ENCODE assay signal across 11 mouse cellular contexts in the genomic region with DNA sequence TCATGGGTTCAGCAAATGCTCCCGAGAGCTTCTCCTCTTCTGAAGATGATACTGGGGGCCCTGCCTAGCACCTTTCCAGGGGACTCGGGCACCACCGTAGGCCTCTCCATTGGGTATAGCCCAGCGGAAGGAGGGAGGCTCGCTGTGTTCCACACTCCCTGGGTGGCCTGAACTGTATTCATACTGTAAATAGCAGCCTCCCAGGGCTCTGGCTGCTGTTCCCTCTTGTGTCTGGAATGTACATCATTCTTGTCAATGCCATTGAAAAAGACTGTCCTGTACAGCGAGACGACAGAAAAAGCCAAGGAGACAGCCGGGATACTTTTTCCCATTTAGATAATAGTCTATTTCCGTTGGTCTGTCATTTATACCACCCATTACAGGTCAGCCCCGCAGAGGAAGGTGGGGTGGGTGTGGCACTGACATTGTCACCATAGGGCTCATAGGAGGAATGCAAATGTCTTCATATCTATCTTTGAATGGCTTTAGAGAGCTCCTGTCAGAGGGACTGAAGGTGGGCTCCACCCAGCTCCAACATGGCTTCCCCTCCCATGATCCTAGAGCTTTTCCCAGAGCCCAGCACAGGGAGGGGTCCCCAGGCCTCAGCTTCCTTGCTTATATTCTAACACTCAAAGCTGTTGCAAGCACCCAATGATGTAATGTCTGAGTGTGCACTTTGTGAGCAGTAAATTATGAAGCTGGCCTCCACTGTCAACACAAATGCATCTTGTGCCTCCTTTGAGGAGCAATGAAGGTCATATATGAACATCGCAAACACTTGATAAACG. TPM values are rescaled to one million over a fixed set of nuclear protein-coding genes. Genes with fewer than 3 reads are reported as not detected.
DNase-seq lines count a peak whose midpoint lies in the region; ATAC-seq and TF ChIP-seq lines count a peak whose summit lies in the region.
"Had no signal": no experiment of that assay in that cellular context is flagged by ENCODE, and none has a peak within 500 bp of the region (broad histone marks: within the 10 kb centered on the region; RNA-seq: fewer than 3 reads in every experiment).

No protein-coding gene starts in this region.

- H3K9ac ChIP-seq in heart, postnatal 0 days (replicated peaks; ENCODE audit: low read depth, low read length): no peak overlapping the region
- H3K9ac ChIP-seq in midbrain, embryonic 14.5 days (replicated peaks; ENCODE audit: low read length): no peak overlapping the region
- no peak overlapping the region for H3K9ac ChIP-seq in midbrain, embryonic 16.5 days (ENCODE audit: low read depth, low read length)
- no peak overlapping the region for H3K9ac ChIP-seq in stomach, embryonic 16.5 days (ENCODE audit: low read length)
- H3K9ac ChIP-seq in forebrain, embryonic 13.5 days: no peak overlapping the region
- H3K9ac ChIP-seq: hindbrain, embryonic 13.5 days; stomach, embryonic 15.5 days had no signal

- no peak overlapping the region for H3K4me2 ChIP-seq in heart, postnatal 0 days (ENCODE audit: low read depth, low read length)
- no peak overlapping the region for H3K4me2 ChIP-seq in midbrain, embryonic 14.5 days (ENCODE audit: low read length)
- H3K4me2 ChIP-seq in midbrain, embryonic 16.5 days (ENCODE audit: low read length): no peak overlapping the region
- no peak overlapping the region for H3K4me2 ChIP-seq in stomach, embryonic 16.5 days (ENCODE audit: low read depth, low read length)
- H3K4me2 ChIP-seq in forebrain, embryonic 13.5 days: no peak overlapping the region
- H3K4me2 ChIP-seq: hindbrain, embryonic 13.5 days; stomach, embryonic 15.5 days had no signal

- peaks cover 24% of the 10 kb centered on the region for H3K4me1 ChIP-seq in heart, postnatal 0 days (ENCODE audit: control insufficient read depth, insufficient read depth)
- peaks cover 26% of the 10 kb centered on the region; the same call in 1 of the 2 replicates for H3K4me1 ChIP-seq in midbrain, embryonic 14.5 days (ENCODE audit: control insufficient read depth, insufficient read depth, low read length)
- peaks cover 40% of the 10 kb centered on the region for H3K4me1 ChIP-seq in midbrain, embryonic 16.5 days (ENCODE audit: control insufficient read depth, insufficient read depth, low read length)
- H3K4me1 ChIP-seq in stomach, embryonic 16.5 days (ENCODE audit: control insufficient read depth, insufficient read depth, low read length): peaks cover 43% of the 10 kb centered on the region
- peaks cover 49% of the 10 kb centered on the region for H3K4me1 ChIP-seq in forebrain, embryonic 13.5 days

- H3K4me3 ChIP-seq in heart, postnatal 0 days (ENCODE audit: low read depth, low read length): no peak overlapping the region
- no peak overlapping the region for H3K4me3 ChIP-seq in midbrain, embryonic 14.5 days (replicated peaks; ENCODE audit: low read depth, low read length)
- no peak overlapping the region for H3K4me3 ChIP-seq in midbrain, embryonic 16.5 days (ENCODE audit: low read depth, low read length)
- no peak overlapping the region for H3K4me3 ChIP-seq in stomach, embryonic 16.5 days (replicated peaks; ENCODE audit: low read length)
- no peak overlapping the region for H3K4me3 ChIP-seq in forebrain, embryonic 13.5 days
- H3K4me3 ChIP-seq: hindbrain, embryonic 13.5 days; stomach, embryonic 15.5 days had no signal

- no peaks in the 10 kb centered on the region for H3K27me3 ChIP-seq in heart, postnatal 0 days (ENCODE audit: control insufficient read depth, insufficient read depth, low read length)
- H3K27me3 ChIP-seq in midbrain, embryonic 14.5 days (ENCODE audit: control insufficient read depth, insufficient read depth, low read length): no peaks in the 10 kb centered on the region
- H3K27me3 ChIP-seq in midbrain, embryonic 16.5 days (ENCODE audit: control insufficient read depth, insufficient read depth, low read depth, low read length): no peaks in the 10 kb centered on the region
- H3K27me3 ChIP-seq in stomach, embryonic 16.5 days (ENCODE audit: control insufficient read depth, insufficient read depth, low read length): no peaks in the 10 kb centered on the region
- no peaks in the 10 kb centered on the region for H3K27me3 ChIP-seq in forebrain, embryonic 13.5 days
- H3K27me3 ChIP-seq: hindbrain, embryonic 13.5 days; stomach, embryonic 15.5 days had no signal

- DNase-seq in heart, postnatal 0 days (ENCODE audit: low spot score): no peak
- DNase-seq in heart, postnatal 25 days (ENCODE audit: low spot score): no peak
- no peak for DNase-seq in midbrain, embryonic 14.5 days
- DNase-seq in liver: peak; percentile 64
- no peak for DNase-seq in gastrocnemius, adult 8-10 months (ENCODE audit: low spot score in 2 of 2)

- ATAC-seq in heart, postnatal 0 days (ENCODE audit: insufficient read depth, low read depth): peak; percentile 63; the same call in 1 of the 2 replicates
- ATAC-seq in midbrain, embryonic 14.5 days (ENCODE audit: low FRiP score, low TSS enrichment): no peak
- ATAC-seq in midbrain, embryonic 16.5 days: no peak
- ATAC-seq in stomach, embryonic 16.5 days (ENCODE audit: insufficient read depth, low FRiP score): no peak
- no peak for ATAC-seq in forebrain, embryonic 13.5 days
- ATAC-seq: activated CD4-positive, CD25-positive, alpha-beta regulatory T cell, adult 4 months had no signal

- no peak for TF ChIP-seq EP300 in heart, postnatal 0 days (IDR thresholded peaks at IDR 0.05; ENCODE audit: low read depth)

- no peaks in the 10 kb centered on the region for H3K9me3 ChIP-seq in heart, postnatal 0 days (replicated peaks; ENCODE audit: control insufficient read depth, low read length)
- no peaks in the 10 kb centered on the region for H3K9me3 ChIP-seq in midbrain, embryonic 14.5 days (ENCODE audit: control insufficient read depth, low read length)
- no peaks in the 10 kb centered on the region for H3K9me3 ChIP-seq in midbrain, embryonic 16.5 days (replicated peaks; ENCODE audit: control insufficient read depth, low read length, poor library complexity, severe bottlenecking)
- H3K9me3 ChIP-seq in stomach, embryonic 16.5 days (replicated peaks; ENCODE audit: control insufficient read depth, low read length): no peaks in the 10 kb centered on the region
- no peaks in the 10 kb centered on the region for H3K9me3 ChIP-seq in forebrain, embryonic 13.5 days (replicated peaks)
- H3K9me3 ChIP-seq: hindbrain, embryonic 13.5 days; stomach, embryonic 15.5 days had no signal

- intact Hi-C loops in heart, postnatal 25 days (cut with DNase I): no loop called here

- H3K36me3 ChIP-seq in heart, postnatal 0 days (replicated peaks; ENCODE audit: control insufficient read depth, insufficient read depth, low read length): no peaks in the 10 kb centered on the region
- no peaks in the 10 kb centered on the region for H3K36me3 ChIP-seq in midbrain, embryonic 14.5 days (ENCODE audit: control insufficient read depth, insufficient read depth, low read length)
- H3K36me3 ChIP-seq in midbrain, embryonic 16.5 days (ENCODE audit: control insufficient read depth, insufficient read depth, low read length): no peaks in the 10 kb centered on the region
- no peaks in the 10 kb centered on the region; the same call in 1 of the 2 replicates for H3K36me3 ChIP-seq in stomach, embryonic 16.5 days (ENCODE audit: control insufficient read depth, insufficient read depth, low read length)
- H3K36me3 ChIP-seq in forebrain, embryonic 13.5 days (ENCODE audit: poor library complexity, severe bottlenecking): no peaks in the 10 kb centered on the region
- H3K36me3 ChIP-seq: stomach, embryonic 15.5 days had no signal

- H3K27ac ChIP-seq in heart, postnatal 0 days (ENCODE audit: low read depth): no peak overlapping the region
- 0 out of 2 replicates have a peak overlapping the region, but pooled peaks have one; percentile 10 for H3K27ac ChIP-seq in midbrain, embryonic 14.5 days (replicated peaks; ENCODE audit: low read depth, low read length)
- no peak overlapping the region for H3K27ac ChIP-seq in midbrain, embryonic 16.5 days (ENCODE audit: low read length)
- H3K27ac ChIP-seq in stomach, embryonic 16.5 days (ENCODE audit: low read length): peak overlapping the region; percentile 23; the same call in 1 of the 2 replicates
- no peak overlapping the region for H3K27ac ChIP-seq in forebrain, embryonic 13.5 days
- H3K27ac ChIP-seq: hindbrain, embryonic 13.5 days; stomach, embryonic 15.5 days had no signal

- 38% methylated on average over 12 of the region's 12 CpGs for WGBS in heart, postnatal 0 days
- WGBS in midbrain, embryonic 14.5 days: 94% methylated on average over 12 of the region's 12 CpGs
- WGBS in midbrain, embryonic 16.5 days: 86% methylated on average over 12 of the region's 12 CpGs
- 63% methylated on average over 12 of the region's 12 CpGs for WGBS in stomach, embryonic 16.5 days
- 83% methylated on average over 12 of the region's 12 CpGs for WGBS in forebrain, embryonic 13.5 days

- no peak for TF ChIP-seq CTCF in heart, postnatal 0 days (IDR thresholded peaks at IDR 0.05; ENCODE audit: low read depth)

RNA-seq across cellular contexts. Expression of a gene that starts 10.1 kb away (rescaled TPM):
- total RNA-seq in heart, postnatal 0 days (2014; rRNA removed; ENCODE audit: low replicate concordance): 14.5 and 16.6 TPM in 2 replicates
- polyA plus RNA-seq in heart, postnatal 0 days (2015; fragmentation: Nextera tagmentation; extraction: Ambion mirVana): 3.4 and 4.2 TPM in 2 replicates
- total RNA-seq in heart, postnatal 25 days (2021): 10 to 100 TPM; 30.4 to 41.5 TPM
- polyA plus RNA-seq in midbrain, embryonic 14.5 days (2014; fragmentation: Nextera tagmentation; extraction: Ambion mirVana): 17.8 and 21.5 TPM in 2 replicates
- 18.7 and 19.3 TPM in 2 replicates for polyA plus RNA-seq in midbrain, embryonic 16.5 days (2015; fragmentation: Nextera tagmentation; extraction: Ambion mirVana)
- 13.8 and 15.7 TPM in 2 replicates for polyA plus RNA-seq in stomach, embryonic 16.5 days (2015; fragmentation: Nextera tagmentation; extraction: Ambion mirVana)
- 16.9 and 17.3 TPM in 2 replicates for polyA plus RNA-seq in forebrain, embryonic 13.5 days (2015; fragmentation: Nextera tagmentation; extraction: Ambion mirVana)
- total RNA-seq in gastrocnemius, adult 8-10 months (2022): 1 to 10 TPM; 2.7 to 4.5 (median 4.0) TPM

Comparison
In these comparisons a context has a peak if more than half of its experiments do, and no peak if none do; other contexts are left out.
1. H3K27ac ChIP-seq: peak in midbrain, embryonic 14.5 days (single experiment) and stomach, embryonic 16.5 days (single experiment); none in heart, postnatal 0 days (single experiment), midbrain, embryonic 16.5 days (single experiment) and forebrain, embryonic 13.5 days (single experiment).